Mouse (Mus musculus): ENCODE data around the gene Psen2. TPM values are rescaled to one million over a fixed set of nuclear protein-coding genes. Genes with fewer than 3 reads are reported as not detected.

The Psen2 gene
- polyA plus RNA-seq, 1 experiment, result 3.1 TPM

DNA sequence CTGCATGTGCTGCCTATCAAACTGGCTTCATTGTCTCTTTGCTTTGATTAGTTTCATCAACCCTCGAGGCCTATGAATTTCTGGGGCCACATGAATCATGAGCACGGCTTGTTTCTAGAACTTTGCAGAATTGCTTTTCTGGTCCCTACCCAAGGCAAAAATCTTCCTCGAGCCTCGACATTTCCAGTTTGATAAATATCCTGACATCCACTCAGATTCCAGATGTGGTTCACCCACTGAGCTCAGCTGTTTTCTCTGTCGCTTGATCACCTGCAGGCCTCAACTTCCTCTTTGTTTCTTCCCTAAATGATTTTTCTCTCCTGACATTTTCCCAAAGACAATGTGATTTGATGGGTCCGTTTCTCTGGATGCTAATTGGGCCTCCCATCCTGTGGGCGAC, 25.0 kb upstream of the Psen2 start:
- H3K79me2 ChIP-seq (ENCODE audit: control insufficient read depth, insufficient read depth), result no peaks in the 10 kb centered on the region
- no peaks in the 10 kb centered on the region for H3K79me3 ChIP-seq (ENCODE audit: low read depth)
- no peak overlapping the region for H3K4me3 ChIP-seq (ENCODE audit: insufficient read depth, poor library complexity, severe bottlenecking)
- no peaks in the 10 kb centered on the region for H3K27me3 ChIP-seq (ENCODE audit: control insufficient read depth, insufficient read depth, insufficient read length)
- no peak for TF ChIP-seq CEBPB (IDR thresholded peaks at IDR 0.05; ENCODE audit: low read depth)
- no peak for TF ChIP-seq MYOG (IDR thresholded peaks at IDR 0.05; ENCODE audit: control insufficient read depth, extremely low read depth, insufficient read length)
- H3ac ChIP-seq (ENCODE audit: control insufficient read depth, insufficient read length, low read depth), result no peak overlapping the region
- no peaks in the 10 kb centered on the region for H3K36me3 ChIP-seq (ENCODE audit: control insufficient read depth, insufficient read depth)

GRCm38 (mm10) chr1:180286081-180286831, 23.0 kb upstream of the Psen2 start:
- no peak overlapping the region for H3K4me3 ChIP-seq (ENCODE audit: insufficient read depth, poor library complexity, severe bottlenecking)
- no peaks in the 10 kb centered on the region for H3K27me3 ChIP-seq (ENCODE audit: control insufficient read depth, insufficient read depth, insufficient read length)
- H3K36me3 ChIP-seq (ENCODE audit: control insufficient read depth, insufficient read depth), result no peaks in the 10 kb centered on the region
- TF ChIP-seq CEBPB (IDR thresholded peaks at IDR 0.05; ENCODE audit: low read depth), result no peak
- TF ChIP-seq MYOD1 (IDR thresholded peaks at IDR 0.05; ENCODE audit: control insufficient read depth, insufficient read length, low read depth), result no peak
- no peak for TF ChIP-seq CTCF (IDR thresholded peaks at IDR 0.05; ENCODE audit: control insufficient read depth, insufficient read depth, insufficient read length)
- H3K79me2 ChIP-seq (ENCODE audit: control insufficient read depth, insufficient read depth), result no peaks in the 10 kb centered on the region
- H3ac ChIP-seq (ENCODE audit: control insufficient read depth, insufficient read length, low read depth), result no peak overlapping the region
- no peaks in the 10 kb centered on the region for H3K79me3 ChIP-seq (ENCODE audit: low read depth)

DNA sequence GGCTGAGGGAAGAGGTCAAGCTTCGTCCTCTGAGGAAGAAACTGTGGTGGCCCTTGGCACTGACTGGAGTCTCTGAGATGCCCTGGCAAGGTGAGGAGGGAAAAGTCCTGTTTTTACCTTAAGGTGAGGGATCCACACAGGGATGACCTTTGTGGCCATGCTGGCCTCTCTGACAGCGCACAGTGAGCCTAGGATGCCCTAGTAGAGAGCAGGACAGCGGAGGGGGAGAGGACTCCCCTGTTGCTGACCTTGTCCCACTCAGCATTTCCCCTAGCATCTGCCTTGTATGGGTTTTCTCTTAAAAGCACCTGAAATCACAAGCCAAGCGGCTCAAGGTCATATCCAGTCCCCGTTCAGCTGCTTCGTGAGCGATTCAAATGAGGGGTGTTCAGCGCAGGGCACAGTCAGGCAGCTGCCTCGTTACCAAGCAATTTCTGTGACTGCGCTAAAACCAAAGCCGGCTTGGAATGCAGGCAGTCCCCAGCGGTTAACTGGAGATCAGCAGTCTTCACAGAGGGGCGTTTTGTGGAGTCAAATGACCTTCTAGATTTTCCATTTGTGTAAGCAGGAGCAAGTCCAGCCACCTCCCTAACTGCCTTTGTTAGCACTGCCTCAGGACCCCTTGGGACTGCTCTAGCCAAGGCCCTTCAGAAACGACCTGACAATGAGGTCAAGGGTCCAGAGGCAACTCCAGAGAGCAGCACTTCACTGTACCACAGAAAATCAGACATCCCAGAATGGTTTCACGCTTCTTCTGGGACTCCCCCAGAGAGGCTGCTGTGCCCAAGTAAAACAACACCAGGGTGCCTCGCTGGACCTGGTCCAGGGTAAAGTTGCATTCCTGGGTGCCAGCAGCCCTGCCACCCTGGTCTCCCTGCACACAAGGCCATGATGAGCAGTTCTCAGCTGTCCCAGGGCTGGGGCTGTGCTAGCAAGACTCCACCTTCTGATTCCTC, 20.9 kb upstream of the Psen2 start:
- H3K79me3 ChIP-seq (ENCODE audit: low read depth), result no peaks in the 10 kb centered on the region
- H3K79me2 ChIP-seq (ENCODE audit: control insufficient read depth, insufficient read depth), result no peaks in the 10 kb centered on the region
- no peak overlapping the region for H3ac ChIP-seq (ENCODE audit: control insufficient read depth, insufficient read length, low read depth)
- no peaks in the 10 kb centered on the region for H3K27me3 ChIP-seq (ENCODE audit: control insufficient read depth, insufficient read depth, insufficient read length)
- H3K36me3 ChIP-seq (ENCODE audit: control insufficient read depth, insufficient read depth), result no peaks in the 10 kb centered on the region
- no peak for TF ChIP-seq CEBPB (IDR thresholded peaks at IDR 0.05; ENCODE audit: low read depth)
- TF ChIP-seq USF1 (IDR thresholded peaks at IDR 0.05; ENCODE audit: low read depth), result no peak
- TF ChIP-seq FOSL1 (IDR thresholded peaks at IDR 0.05; ENCODE audit: insufficient read depth, low read length, poor library complexity, severe bottlenecking), result no peak
- no peak for TF ChIP-seq CTCF (IDR thresholded peaks at IDR 0.05; ENCODE audit: control insufficient read depth, insufficient read depth, insufficient read length)
- TF ChIP-seq MYOG (IDR thresholded peaks at IDR 0.05; ENCODE audit: control insufficient read depth, extremely low read depth, insufficient read length), result no peak
- no peak for TF ChIP-seq MAX (IDR thresholded peaks at IDR 0.05)
- TF ChIP-seq MYOD1 (IDR thresholded peaks at IDR 0.05; ENCODE audit: control insufficient read depth, insufficient read length, low read depth), result no peak
- no peak overlapping the region for H3K4me3 ChIP-seq (ENCODE audit: insufficient read depth, poor library complexity, severe bottlenecking)

GRCm38 (mm10) chr1:180282581-180282980, 19.3 kb upstream of the Psen2 start:
- TF ChIP-seq FOSL1 (IDR thresholded peaks at IDR 0.05; ENCODE audit: insufficient read depth, low read length, poor library complexity, severe bottlenecking), result no peak
- no peak for TF ChIP-seq USF1 (IDR thresholded peaks at IDR 0.05; ENCODE audit: low read depth)
- TF ChIP-seq MYOD1 (IDR thresholded peaks at IDR 0.05; ENCODE audit: control insufficient read depth, insufficient read length, low read depth), result no peak
- no peak for TF ChIP-seq MYOG (IDR thresholded peaks at IDR 0.05; ENCODE audit: control insufficient read depth, extremely low read depth, insufficient read length)
- no peak for TF ChIP-seq MAX (IDR thresholded peaks at IDR 0.05)
- no peak for TF ChIP-seq CTCF (IDR thresholded peaks at IDR 0.05; ENCODE audit: control insufficient read depth, insufficient read depth, insufficient read length)
- no peak for TF ChIP-seq CEBPB (IDR thresholded peaks at IDR 0.05; ENCODE audit: low read depth)
- no peaks in the 10 kb centered on the region for H3K79me3 ChIP-seq (ENCODE audit: low read depth)
- no peaks in the 10 kb centered on the region for H3K79me2 ChIP-seq (ENCODE audit: control insufficient read depth, insufficient read depth)
- no peaks in the 10 kb centered on the region for H3K27me3 ChIP-seq (ENCODE audit: control insufficient read depth, insufficient read depth, insufficient read length)
- no peak overlapping the region for H3ac ChIP-seq (ENCODE audit: control insufficient read depth, insufficient read length, low read depth)
- no peaks in the 10 kb centered on the region for H3K36me3 ChIP-seq (ENCODE audit: control insufficient read depth, insufficient read depth)
- no peak overlapping the region for H3K4me3 ChIP-seq (ENCODE audit: insufficient read depth, poor library complexity, severe bottlenecking)

DNA sequence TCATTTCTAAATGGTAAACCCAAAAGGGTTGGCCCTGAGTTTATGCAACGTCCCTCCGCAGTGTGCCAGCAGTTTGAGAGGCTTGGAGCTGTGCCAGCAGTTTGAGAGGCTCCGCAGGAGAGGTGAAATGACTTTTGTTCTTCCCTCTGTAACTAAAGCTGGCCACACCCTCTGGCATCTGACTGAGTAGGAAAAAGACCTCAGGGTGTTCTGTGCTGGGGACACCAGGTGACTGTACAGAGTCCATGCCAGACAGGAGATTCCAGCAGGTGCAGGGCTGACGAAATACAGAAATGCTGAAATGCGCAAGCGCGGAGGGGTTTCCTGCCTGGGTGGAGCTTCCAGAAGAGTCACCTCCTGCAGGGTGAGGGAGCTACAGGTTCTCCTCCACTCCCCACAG, 16.4 kb upstream of the Psen2 start:
- Histone ChIP-seq H3K79me3 (ENCODE audit: low read depth) (no peaks in the 10 kb centered on the region), H3K79me2 (ENCODE audit: control insufficient read depth, insufficient read depth) (no peaks in the 10 kb centered on the region), H3K4me3 (ENCODE audit: insufficient read depth, poor library complexity, severe bottlenecking) (no peak overlapping the region), H3K36me3 (ENCODE audit: control insufficient read depth, insufficient read depth) (no peaks in the 10 kb centered on the region), H3K27me3 (ENCODE audit: control insufficient read depth, insufficient read depth, insufficient read length) (peaks cover 7% of the 10 kb centered on the region), H3ac (ENCODE audit: control insufficient read depth, insufficient read length, low read depth) (no peak overlapping the region)
- TF ChIP-seq CEBPB (IDR thresholded peaks at IDR 0.05; ENCODE audit: low read depth) (no peak), USF1 (IDR thresholded peaks at IDR 0.05; ENCODE audit: low read depth) (no peak), MYOG (IDR thresholded peaks at IDR 0.05; ENCODE audit: control insufficient read depth, extremely low read depth, insufficient read length) (no peak), MAX (IDR thresholded peaks at IDR 0.05) (no peak), MYOD1 (IDR thresholded peaks at IDR 0.05; ENCODE audit: control insufficient read depth, insufficient read length, low read depth) (no peak), FOSL1 (IDR thresholded peaks at IDR 0.05; ENCODE audit: insufficient read depth, low read length, poor library complexity, severe bottlenecking) (no peak), CTCF (IDR thresholded peaks at IDR 0.05; ENCODE audit: control insufficient read depth, insufficient read depth, insufficient read length) (no peak)
